Mouse (Mus musculus) C2C12 (cell line): ENCODE measurements at regions not wholly inside any gene's neighbourhood (a gene's known extent, or its start where the extent isn't known, plus 50 kb on each side); places are given as distances from the start of the nearest gene placed in this dataset.

Experiments
- CEBPB ChIP-seq: IDR thresholded peaks from one replicate; pipeline ENCODE4 v1.6.1; 2011; ENCODE audit warnings: low read depth, mild to moderate bottlenecking, control low read depth, moderate library complexity
- CTCF ChIP-seq: IDR thresholded peaks from one replicate; pipeline ENCODE4 v1.5.1; 2011; ENCODE audit not compliant: control insufficient read depth, insufficient read depth, insufficient read length
- MAX ChIP-seq: IDR thresholded peaks from one replicate; pipeline ENCODE4 v1.6.1; 2011; ENCODE audit warnings: mild to moderate bottlenecking, control low read depth

- no peak for TF ChIP-seq MAX
- no peak for TF ChIP-seq CTCF
- no peak for TF ChIP-seq CEBPB
These were observed 94.4 kb upstream of the Nck2 start for GRCm38 (mm10) chr1:43349966-43350365.
